Mouse (Mus musculus): ENCODE measurements around the gene Plekhg2.
"Not testable (repeated sequence)": the region's sequence is repeated elsewhere in the genome, so short reads cannot be mapped to it uniquely, and the experiment has no call there.

Plekhg2 gene

DNA sequence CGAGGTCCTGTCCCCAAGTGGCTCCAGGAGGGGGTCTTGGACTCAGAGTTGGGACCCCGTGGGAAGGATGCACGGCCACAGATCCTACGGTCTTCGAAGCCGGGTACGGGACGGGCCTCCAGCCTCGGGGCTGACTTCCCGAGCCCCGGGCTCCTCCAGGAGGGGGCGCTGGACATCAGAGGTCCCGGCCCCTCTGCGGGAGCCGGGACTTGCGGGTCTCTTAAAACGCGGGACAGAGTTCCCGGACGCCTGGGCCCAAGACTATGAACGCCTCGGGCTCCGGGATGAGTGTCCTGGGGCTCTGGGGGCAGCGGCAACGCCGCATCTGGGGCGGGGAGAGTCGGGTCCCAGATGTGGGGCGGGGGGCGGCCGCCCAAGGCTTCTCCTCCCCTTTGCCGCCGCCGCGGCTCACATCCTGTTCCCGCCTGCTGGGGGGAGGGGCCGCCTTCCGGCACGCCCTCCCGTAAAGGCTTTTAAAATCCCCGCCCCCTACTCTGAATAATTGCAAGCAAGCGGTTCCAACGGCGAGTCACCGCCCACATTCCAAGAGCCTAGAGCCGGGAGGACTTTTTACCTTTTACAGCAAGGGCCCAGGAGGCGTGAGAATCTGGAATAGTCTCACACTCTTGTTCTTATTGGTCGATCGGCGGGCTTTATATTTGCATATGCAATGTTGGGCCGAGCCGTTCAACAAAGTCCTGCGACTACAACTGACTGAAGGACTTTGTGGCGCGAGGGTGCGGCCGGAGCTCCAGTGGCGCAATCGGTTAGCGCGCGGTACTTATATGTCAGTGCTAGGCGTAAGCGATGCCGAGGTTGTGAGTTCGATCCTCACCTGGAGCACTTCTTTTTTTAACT lies at the start of gene Plekhg2:
Gene Plekhg2 (minus strand): TSS at position 349 of the 858 bp plus-strand sequence.
- peak; percentile 98 for DNase-seq (ENCODE audit: low read depth)

- DNase-seq (ENCODE audit: low read depth), result no peak
Observed at GRCm38 (mm10) chr7:28419416-28419815, 47.0 kb upstream of the Plekhg2 start.

DNA sequence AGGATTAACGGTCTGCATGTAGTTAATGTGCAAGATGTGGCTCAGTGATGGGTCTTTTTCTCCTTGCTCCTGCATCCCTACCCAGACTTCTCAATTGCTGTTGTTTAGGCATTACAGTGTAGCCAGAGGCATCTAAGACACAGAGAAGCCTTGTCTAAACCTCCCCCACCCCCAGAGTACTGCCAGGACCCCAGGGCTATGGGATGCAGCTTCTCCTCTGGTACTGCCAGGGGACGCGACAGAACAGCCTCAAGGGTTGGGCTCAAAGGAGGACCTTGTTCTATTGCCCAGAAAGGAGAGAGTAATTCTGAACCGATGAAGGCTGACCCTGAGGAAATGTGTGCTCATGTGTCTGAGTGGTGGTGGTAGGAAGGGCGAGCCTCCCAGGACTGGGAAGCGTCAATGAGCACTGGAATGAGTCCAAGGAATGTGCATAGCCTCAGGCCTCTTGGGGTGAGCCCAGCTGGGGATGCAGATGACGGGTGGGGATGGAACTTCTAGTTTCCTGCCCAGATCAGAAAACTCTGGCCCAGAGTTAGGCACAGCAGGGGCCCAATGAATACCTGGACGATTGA lies 45.8 kb upstream of the Plekhg2 start:
- no peak for DNase-seq (ENCODE audit: low read depth)

- DNase-seq (ENCODE audit: low read depth), result no peak
Observed at GRCm38 (mm10) chr7:28417368-28417767, 45.0 kb upstream of the Plekhg2 start.

- no peak for DNase-seq (ENCODE audit: low read depth)
Observed at GRCm38 (mm10) chr7:28412826-28413225, 40.4 kb upstream of the Plekhg2 start.

- DNase-seq (ENCODE audit: low read depth), result no peak
Observed at GRCm38 (mm10) chr7:28410841-28411475, 38.6 kb upstream of the Plekhg2 start.

DNA sequence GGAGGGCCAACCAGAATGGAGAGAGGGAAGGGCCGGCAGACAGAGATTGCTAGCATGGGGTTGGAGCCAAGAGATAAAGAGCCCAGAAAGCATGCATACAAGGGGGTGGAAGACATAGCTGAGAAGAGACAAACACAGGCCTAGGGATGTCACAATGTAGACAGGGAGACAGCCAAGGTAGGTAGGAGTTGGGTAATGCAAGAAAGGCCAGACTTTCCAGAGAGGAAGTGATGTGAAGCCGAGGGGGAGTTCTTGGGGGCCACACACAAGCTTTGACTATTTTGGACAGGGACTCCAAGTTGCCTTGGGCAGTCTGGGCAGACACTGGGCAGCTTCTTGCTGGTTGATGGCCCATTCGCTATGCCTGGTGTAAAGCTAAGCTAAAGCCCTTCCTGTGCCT lies 29.5 kb upstream of the Plekhg2 start:
- no peak for DNase-seq (ENCODE audit: low read depth)

- DNase-seq (ENCODE audit: low read depth), result no peak
Observed at GRCm38 (mm10) chr7:28401030-28401429, 28.6 kb upstream of the Plekhg2 start.

DNA sequence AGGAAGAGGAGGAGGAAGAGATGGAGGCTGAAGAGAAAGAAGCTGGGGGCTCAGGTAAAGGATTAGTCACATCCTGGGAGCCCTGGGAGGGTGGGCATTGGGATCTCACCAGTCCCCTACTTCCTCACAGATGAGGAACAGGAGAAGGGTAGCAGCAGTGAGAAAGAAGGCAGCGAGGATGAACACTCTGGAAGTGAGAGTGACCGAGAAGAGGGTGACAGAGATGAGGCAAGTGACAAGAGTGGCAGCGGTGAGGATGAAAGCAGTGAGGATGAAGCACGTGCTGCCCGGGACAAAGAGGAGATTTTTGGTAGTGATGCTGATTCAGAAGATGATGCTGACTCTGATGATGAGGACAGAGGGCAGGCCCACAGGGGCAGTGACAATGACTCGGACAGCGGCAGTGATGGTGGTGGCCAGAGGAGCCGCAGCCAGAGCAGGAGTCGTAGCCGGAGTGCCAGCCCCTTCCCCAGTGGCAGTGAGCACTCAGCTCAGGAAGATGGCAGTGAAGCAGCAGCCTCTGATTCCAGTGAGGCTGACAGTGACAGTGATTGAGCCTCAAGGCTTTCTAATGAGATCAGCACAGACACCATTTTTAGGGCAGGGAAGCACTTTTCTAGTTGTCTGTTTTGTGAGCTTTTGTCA lies 26.4 kb upstream of the Plekhg2 start:
- no peak for DNase-seq (ENCODE audit: low read depth)

GRCm38 (mm10) chr7:28398000-28398399 lies 25.6 kb upstream of the Plekhg2 start:
- no peak for DNase-seq (ENCODE audit: low read depth)

DNA sequence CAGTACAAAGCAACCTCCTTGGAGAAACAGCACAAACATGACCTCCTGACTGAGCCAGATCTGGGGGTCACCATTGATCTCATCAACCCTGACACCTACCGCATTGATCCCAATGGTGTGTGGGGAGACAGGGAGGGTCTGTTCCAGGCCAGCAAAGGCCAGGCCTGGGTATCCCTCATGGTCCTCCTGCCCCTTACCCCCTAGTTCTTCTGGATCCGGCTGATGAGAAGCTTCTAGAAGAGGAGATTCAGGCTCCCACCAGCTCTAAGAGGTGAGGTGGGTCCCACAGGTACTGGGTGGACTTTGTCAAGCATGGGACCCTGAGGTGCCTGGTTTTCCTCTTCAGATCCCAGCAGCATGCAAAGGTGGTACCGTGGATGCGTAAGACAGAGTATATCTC lies 23.0 kb upstream of the Plekhg2 start:
- DNase-seq (ENCODE audit: low read depth), result no peak

DNA sequence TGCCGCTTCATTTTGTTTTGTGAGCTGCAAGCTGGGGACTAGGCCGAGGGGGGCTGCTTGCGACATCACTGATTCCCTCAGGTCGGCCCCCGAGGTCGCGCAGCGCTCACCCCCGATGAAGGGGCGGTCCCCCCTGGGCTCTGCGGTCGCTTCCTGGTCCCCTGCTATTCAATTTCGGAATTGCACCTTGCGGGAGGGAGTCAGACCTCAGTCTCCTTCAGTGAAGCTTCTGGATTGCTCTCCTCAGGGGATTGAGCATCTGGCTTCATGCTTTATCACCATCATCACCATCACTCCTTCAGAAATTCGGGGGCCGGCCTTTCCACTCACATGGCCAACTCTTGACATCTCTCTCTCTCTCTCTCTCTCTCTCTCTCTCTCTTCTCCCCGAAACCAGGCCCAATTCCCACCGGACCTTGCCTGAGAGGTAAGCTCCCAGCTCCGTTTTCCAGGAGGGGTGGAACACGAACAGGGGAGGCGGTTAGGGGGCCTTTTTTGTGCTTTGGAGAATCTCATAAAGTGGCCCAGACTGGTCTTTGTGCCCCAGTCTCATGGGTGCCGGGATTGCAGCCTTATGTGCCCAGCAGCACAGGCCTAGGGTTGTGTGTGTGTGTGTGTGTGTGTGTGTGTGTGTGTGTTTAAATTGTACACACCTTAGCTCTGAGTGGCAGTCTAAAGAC lies 21.0 kb upstream of the Plekhg2 start:
- no peak for DNase-seq (ENCODE audit: low read depth)

DNA sequence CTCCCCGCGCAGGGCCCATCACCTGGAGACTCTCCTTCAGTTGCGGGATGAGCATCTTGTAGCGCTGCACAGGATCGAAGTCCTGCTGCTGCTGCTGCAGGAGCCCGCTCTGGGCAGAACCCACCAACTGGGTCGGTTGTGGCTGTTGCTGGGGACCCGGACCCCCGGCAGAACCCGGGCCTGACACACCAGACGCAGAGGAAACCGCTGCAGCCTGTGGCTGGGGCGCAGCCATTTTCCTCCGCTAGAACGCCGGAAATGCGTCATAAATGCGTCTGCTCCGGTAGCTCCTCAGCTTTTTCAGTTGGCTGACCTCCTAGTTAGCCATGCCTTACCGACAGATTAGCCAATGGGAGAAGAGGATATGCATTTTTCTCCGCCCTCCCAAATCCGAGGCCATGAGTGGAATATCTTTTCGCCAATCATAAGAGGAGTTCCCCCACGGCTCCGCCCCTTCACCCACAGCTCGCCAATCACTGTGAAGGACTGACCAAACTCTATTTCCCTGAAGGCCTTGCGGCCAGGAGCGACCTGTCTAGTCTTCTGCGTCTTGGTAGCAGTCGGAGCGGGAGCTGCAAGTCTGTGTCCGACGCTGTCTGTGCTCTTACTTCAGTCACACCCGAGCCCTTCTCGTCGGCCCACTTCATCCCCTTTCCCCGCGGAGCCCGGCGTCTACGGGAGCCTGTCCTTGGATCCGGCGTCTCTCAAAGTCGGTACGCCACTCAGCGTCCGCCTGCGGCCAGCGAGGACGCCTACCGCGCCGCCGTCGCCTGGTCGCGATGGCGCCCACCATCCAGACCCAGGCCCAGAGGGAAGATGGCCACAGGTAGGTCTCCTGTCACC lies 20.3 kb upstream of the Plekhg2 start, which contains the start of the genes Med29 and Paf1:
Gene Med29 (minus strand): TSS at position 280 of the 843 bp plus-strand sequence.
Gene Paf1 (plus strand): TSS at position 523 of the 843 bp plus-strand sequence.
- DNase-seq (ENCODE audit: low read depth), result peak; percentile 99

GRCm38 (mm10) chr7:28390331-28390730 lies 17.9 kb upstream of the Plekhg2 start:
- DNase-seq (ENCODE audit: low read depth), result no peak

GRCm38 (mm10) chr7:28387384-28387783 lies 15.0 kb upstream of the Plekhg2 start:
- not testable (repeated sequence) for DNase-seq (ENCODE audit: low read depth)

DNA sequence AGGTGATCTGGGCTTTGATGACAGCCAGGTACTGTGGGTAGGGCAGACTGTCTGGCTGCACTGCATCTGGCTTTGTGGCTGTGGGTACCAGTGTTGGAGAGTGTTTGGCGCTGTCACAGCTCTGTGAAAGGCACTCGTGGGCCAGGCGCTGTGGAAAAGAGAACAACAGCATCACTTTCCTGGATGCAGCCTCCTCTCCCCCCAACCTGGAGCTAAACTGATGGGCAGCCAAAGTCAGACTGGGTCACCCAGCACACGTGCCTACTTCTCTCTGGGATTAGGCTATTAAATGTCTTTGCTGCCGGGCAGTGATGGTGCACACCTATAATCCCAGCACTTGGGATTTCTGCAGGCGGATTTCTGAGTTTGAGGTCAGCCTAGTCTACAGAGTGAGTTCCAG lies 14.5 kb upstream of the Plekhg2 start:
- not testable (repeated sequence) for DNase-seq (ENCODE audit: low read depth)

- DNase-seq (ENCODE audit: low read depth), result peak; percentile 74
Observed at GRCm38 (mm10) chr7:28386462-28386861, 14.1 kb upstream of the Plekhg2 start.

DNA sequence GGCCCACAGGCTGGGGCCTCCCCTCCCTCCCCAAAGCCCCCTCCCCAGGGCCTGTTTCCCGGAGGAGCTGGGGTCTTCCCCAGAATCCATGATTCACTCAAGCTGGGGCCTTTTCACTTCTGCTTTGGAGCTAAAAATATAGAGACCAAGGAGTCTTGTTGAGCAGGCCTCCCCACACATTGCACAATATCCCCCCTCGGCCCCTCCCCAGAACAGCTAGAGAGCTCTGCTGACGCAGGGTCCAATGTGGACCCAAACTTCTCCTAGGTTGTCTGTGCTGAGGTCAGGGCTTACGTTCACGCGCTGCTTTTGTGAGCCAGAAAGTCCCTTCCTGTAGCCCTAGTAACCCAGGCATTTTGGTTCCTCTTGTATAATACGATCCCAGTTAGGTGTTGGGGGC lies 13.6 kb upstream of the Plekhg2 start:
- DNase-seq (ENCODE audit: low read depth), result no peak

- no peak for DNase-seq (ENCODE audit: low read depth)
Observed at GRCm38 (mm10) chr7:28385196-28385595, 12.8 kb upstream of the Plekhg2 start.

DNA sequence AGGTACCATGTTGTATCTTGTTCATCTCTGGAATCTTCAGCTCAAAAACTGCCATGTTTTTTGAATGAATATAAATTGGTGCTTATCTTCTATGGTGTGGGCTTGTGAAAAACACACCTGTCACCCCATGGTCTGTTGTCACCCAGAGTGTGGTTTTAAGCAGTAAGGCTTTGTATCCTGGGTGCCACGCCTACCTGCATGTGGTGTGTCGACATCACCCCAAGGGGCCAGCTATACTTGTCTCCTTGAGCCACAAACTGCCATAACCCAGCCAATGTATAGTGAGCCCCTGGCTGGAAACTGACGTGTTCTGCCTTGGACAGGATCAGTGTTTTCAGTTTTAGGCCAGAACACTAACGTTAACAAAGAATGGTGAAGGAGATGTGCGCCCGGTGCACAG lies 11.8 kb upstream of the Plekhg2 start:
- no peak for DNase-seq (ENCODE audit: low read depth)

GRCm38 (mm10) chr7:28383606-28384005 lies 11.2 kb upstream of the Plekhg2 start:
- DNase-seq (ENCODE audit: low read depth), result no peak
